Mouse (Mus musculus) left cerebral cortex, adult 18-20 months (tissue): ENCODE results near the gene Pole2. TPM values are rescaled to one million over a fixed set of nuclear protein-coding genes. Genes with fewer than 3 reads are reported as not detected.

Experiments used
- DNase-seq, 2 experiments: peaks; one replicate each; pipeline ENCODE4 v3.0.0; 2021 to 2022; ENCODE audit warnings: low spot score in 2 of 2, mixed read lengths in 1 of 2
- long read RNA-seq, 2 experiments: library from polyadenylated mRNA; stranded (forward); transcript quantifications; one replicate each; pipeline ENCODE4 v2.0.0; 2021
- total RNA-seq, 2 experiments: library from RNA; stranded (reverse); gene quantifications; 2 replicates each; pipeline ENCODE4 v1.2.3; 2021

Pole2 gene
- under 1 TPM; 0.21 to 0.56 TPM for total RNA-seq
- long read RNA-seq, experiment 1: 0 reads
- long read RNA-seq, experiment 2: 0 reads

DNA sequence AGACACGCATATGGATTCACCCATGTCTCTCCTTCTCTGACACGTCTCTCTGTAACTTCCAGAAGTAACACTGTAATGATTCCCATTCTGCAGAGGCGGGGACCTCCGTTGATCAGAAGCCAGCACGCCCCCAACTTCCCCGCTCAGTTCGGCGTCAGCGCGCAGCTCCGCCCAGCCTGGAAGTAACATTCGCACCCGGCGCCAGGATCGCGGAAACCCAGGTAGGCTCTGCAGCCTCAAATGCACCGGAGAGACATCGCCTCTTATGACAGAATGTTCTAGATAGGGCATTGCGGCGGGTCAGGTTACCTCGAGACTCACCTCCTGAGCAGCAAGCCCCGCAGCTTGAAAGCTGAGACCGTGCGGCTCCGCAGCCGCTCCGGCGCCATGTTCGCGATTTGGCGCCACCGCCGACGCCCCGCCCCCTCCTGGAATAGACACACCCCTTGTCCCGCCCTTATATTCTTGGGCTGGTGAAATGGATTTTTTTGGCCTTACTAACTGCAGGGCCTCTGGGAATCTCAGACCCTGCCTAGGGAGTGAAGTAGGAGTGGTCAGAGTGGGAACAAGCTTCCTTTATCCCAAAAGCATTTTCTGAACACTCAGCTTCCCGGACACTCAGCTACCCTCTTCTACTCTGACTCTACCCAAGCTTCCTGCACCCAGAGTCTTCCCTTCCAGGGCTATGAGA, at the start of gene Pole2:
TSS of gene Pole2 (minus strand) at position 420 of the 691 bp plus-strand sequence.
- DNase-seq: peak; percentile 77 to 82

DNA sequence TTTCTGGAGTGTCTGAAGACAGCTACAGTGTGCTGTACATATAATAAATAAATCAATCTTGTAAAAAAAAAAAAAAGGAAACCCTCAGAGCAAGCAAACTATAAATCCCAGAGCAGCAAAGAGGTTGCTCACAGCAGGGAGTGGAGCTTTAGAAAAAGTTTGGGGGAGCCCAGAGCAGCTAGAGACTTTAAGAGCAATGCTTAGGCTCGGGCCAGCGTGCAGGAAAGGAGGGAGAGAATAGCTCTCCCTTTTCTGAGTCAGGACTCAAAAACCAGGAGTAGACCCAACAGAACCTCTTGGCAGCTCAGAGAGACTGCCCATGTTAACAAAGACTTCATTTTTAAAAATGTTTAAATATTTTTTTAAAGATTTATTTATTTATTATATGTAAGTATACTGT, 41.0 kb upstream of the Pole2 start:
- no peak for DNase-seq

DNA sequence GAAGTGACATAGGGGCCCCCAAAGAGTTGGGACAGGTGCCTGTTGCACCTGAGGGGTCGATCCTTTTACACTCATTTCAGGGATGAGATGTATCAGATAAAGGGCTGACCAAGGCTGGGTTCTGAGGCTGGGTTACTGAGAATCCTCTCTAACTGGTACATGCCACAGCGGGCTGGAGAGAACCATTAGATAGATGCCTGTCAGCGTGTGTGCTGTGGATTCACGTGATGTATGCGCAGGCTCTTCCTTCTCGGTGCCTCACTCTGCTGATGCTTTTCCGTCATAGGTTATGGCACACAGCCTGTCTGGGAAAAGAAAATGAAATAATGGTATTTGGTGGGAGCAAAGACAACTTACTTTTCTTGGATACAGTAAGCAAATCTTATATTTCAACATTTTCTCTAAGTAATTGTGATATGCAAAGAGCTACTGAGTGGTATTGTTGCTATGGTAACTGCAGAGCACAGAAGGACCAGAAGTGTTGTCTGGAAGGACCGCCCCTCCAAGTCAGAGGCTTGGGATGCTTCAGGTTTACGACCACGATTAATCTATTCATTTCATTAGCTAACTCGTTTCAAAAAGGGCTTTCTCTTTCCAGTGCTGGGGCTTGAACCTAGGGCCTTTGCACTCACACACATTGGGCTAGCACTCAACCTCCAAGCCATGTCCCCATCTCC, 40.1 kb upstream of the Pole2 start:
- peak in 1 of 2 experiments; percentile 3 for DNase-seq

- DNase-seq: no peak
Measured at GRCm38 (mm10) chr12:69265031-69265430, 37.0 kb upstream of the Pole2 start.

GRCm38 (mm10) chr12:69262251-69262650, 34.3 kb upstream of the Pole2 start:
- DNase-seq: no peak

DNA sequence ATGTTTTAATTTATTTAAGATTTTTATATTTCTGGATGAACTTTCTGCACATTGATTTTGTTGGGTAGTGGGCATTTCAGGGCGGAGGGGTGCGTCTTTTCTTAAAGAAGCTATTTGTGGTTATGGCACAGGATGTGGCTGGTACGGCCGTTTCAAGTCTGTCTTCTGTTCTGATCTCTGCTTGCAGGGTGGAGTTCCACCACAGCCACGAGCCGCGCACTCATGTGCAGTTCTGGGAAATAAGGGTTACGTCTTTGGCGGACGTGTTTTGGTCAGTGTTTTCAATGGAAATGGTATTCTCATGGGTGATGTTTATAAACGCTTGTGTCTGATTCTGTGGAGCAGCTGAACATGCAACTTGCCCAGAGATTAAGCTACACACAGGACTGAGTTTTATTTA, 29.8 kb upstream of the Pole2 start:
- DNase-seq: no peak

- no peak for DNase-seq
Measured at GRCm38 (mm10) chr12:69253806-69254205, 25.8 kb upstream of the Pole2 start.

DNA sequence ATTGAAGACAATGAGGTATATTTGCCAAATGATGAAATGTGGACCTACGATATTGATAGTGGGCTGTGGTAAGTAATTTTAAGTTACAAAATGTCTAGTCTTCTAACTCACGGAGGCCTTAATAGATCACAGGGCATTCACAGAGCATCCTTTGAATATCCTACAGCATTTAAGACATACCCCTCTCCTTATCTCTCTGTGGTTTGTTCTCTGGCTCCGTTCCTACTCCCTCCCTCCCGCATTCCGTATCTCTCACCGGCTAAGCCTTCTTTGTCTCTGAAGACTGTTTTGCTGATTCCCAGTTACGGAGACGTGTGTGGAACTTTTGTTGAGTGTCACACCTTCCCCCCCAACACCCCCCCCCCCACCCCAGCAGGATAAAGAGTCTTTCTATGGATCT, 22.8 kb upstream of the Pole2 start:
- no peak for DNase-seq

DNA sequence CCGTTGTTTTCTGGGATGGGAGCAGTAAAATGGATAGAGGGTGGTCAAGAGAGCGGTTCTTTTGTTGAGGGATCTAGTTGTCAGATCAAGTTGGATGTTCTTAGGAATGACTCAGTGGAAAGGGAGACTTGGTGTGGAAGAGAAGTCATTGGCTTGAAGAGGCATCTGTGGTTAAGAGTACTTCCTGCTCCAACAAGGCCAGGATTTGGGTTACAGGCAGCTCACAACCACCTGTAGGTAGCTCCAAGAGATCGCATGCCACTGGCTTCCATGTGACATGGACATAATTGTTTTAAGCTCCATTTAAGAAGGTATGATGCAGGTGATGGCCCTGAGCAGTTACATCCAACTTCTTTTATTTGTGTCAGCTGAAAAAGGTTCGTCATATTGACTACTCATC, 21.8 kb upstream of the Pole2 start:
- DNase-seq: no peak

DNA sequence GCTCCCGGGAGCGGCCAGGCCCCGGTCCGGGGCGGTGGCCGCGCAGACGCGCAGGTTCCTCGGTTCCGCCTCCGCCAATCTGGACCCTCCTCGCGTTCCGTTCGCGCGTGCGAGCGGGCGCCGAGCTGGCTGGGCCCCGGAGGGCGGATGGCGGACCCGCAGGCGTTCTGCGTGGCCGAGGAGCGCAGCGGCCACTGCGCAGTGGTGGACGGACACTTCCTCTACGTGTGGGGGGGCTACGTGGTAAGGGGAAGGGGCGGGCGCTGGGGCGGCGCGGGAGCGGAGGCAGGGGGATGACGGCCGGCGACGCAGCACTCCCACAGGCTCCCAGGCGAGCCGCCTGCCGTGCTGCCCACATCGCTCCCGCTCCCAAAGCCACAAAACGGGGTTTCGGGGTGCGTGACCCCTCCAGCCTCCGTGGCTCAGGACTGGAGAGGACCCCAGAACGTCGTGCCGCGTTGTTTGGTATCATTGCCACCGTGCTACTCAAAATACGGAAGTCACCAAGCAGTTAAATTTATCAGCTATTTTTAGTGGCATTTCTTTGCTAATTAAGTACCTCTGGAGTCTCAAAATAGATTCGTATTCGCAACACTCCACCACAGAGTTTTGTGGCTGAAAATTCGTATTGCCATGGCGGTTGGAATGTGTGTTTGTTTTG, 13.9 kb upstream of the Pole2 start:
- DNase-seq: peak; percentile 72 to 78

- no peak for DNase-seq
Measured at GRCm38 (mm10) chr12:69241405-69241770, 13.4 kb upstream of the Pole2 start.

- no peak for DNase-seq
Measured at GRCm38 (mm10) chr12:69240876-69241275, 12.9 kb upstream of the Pole2 start, which contains the start of gene Klhdc1. Gene Klhdc1, plus strand, starts transcription at chr12:69241176.

GRCm38 (mm10) chr12:69238284-69238683, 10.3 kb upstream of the Pole2 start:
- DNase-seq: no peak

GRCm38 (mm10) chr12:69235782-69236181, 7.8 kb upstream of the Pole2 start:
- no peak for DNase-seq

DNA sequence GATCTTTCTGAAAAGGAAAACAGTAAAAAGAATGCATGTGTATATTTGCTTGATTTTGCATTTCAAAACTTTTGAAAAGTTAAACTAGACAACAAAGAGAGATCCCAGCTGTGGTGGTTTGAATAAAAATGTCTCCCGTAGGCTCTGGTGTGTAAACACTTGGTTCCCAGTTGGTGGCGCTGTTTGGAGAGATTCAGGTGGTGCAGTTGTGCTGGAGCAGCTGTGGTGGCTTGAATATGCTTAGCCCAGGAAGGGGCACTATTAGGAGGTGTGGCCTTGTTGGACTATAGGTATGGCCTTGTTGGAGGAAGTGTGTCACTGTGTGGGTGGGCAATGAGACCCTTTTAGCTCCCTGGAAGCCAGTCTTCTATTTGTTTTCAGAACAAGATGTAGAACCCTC, 1.3 kb upstream of the Pole2 start:
- DNase-seq: no peak

DNA sequence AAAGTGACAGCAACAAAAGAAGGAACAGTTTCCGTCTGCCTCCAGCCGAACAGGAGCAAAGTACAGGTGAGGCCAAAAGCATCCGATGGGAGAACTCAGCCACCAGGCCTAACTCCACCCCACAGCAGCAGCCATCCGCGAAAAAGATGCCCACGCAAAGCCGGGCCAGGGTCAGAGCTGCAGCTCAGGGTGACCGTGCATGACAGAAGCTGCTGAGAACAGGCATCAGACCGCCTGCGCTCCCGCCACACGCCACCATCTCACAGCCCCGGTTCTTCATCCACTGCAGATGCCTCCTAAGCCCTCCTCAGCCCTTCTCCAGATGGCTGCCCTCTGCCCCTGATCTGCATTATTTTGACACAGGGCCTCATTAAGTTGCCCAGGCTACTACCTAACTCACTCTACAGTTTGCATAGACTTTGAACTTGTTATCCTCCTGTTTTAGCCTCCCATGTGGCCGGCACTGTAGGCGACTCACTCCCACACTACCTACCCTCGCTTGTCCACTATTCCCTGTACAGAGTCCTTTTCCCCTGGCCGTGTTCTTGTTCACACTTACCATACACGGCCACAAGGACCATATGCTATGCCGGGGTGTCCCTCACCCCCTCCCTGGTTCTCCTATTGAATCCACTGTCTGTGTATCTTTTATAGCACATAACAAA, 7.2 kb downstream of the Pole2 start:
- no peak for DNase-seq

- DNase-seq: no peak
Measured at GRCm38 (mm10) chr12:69216587-69216986, 11.4 kb downstream of the Pole2 start.

GRCm38 (mm10) chr12:69215000-69215785, 12.8 kb downstream of the Pole2 start:
- peak; percentile 39 to 57 for DNase-seq

GRCm38 (mm10) chr12:69214393-69214792, 13.6 kb downstream of the Pole2 start:
- DNase-seq: no peak

- DNase-seq: no peak
Measured at GRCm38 (mm10) chr12:69213186-69213777, 14.7 kb downstream of the Pole2 start.
